Mouse (Mus musculus): ENCODE results near the gene Rhoh.

Rhoh gene

DNA sequence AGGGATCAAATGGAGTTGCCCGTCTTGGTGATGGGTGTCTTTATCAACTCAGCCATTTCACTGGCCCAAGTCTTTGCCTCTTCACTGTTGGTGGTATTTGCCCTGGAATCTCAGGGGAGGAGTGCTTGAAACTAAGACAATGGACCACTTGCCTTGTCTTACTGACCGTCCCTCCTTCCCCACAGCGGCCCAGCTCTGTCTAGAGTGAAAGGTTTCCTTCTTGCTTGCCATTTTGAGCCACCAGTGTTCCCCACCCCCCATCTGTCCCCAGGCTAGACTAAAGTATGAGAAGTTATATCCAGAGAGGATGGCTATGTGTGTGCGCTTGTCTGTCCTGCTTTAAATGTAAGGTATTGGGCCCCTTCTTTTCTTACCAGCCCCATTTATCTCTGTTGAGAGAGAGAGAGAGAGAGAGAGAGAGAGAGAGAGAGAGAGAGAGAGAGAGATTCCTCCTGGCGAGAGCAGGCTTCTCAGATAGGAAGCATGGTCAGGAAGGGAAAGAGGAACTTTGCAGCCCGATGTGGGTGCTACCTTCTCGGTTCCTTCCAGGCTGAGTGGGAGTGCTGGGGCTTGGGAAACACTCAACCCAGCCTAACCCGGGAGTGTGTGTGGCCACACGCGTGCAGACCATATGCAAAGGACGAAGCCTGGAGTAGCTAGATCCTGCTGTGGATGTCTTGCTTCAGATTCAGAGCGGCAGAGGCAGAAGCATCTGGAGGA is 572 bp upstream of the Rhoh start:
- DNase-seq (ENCODE audit: low spot score): no peak

DNA sequence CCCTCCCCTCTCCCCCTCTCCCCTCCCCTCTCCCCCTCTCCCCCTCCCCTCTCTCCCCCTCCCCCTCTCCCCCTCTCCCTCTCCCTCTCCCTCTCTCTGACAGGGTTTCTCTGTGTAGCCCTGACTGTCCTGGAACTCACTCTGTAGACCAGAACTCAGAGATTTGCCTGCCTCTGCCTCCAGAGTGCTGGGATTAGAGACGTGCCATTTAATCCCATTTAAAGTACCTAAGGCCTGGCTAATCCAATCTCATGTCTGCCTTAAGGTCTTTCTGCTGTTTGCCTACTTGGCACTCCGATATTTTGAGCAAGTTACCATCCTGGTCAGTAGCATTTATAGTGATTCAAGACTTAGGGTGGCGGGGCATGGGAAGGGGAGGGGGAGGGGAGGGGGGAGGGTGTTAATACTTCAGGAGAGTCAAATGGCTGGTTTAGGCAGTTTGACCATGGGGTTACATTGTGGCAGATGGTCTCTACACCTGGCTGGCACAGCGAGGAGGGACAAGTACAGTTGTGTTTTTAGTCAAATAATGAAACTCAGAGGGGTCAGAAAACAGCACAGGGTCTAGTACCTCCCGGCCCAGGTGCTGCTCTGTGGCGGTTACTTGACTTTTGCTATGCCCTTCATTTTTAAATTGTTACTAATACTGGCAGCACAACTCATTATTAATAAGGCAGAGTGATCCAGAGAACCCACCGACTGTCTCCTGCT is 1.4 kb downstream of the Rhoh start:
- no peak for DNase-seq (ENCODE audit: low spot score)

DNA sequence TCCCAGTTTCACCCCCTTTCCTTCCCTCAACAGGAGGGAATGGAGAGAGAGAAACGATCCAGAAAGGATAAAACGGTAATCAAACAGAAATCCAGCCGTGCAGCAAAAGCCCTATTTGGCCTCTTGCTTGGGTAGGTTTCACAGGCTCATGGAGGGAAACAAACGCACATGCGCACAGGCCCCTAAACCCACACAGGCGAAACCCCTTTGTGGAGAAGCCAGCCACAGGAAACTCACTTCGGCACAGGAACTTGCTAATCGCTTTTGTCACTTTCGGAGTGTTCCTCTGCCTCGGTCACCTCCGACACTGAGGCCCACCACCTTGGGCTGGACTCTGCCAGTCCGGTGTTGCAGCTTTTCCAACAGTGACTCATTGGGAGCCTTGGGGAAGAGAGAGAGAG is 2.3 kb downstream of the Rhoh start:
- no peak for DNase-seq (ENCODE audit: low spot score)

DNA sequence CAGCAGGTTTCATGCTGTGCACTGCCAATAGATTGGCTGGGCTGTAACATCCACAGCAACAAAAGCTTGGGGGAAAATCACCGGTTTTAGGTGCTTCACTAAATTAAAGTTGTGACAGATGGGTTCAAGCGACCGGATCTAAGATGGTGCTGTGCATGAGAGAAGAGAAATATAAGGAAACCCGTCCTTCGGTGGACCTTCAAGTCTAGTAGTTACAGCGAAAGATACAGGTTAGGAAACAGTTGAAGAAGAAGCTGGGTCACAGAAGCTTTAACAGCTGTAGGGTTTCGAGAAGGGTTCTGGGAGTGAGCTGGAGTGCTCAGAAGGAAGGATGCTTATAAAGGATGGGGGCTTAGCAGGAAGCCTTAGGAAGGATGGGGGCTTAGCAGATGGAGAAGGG is 3.5 kb downstream of the Rhoh start:
- no peak for DNase-seq (ENCODE audit: low spot score)

DNA sequence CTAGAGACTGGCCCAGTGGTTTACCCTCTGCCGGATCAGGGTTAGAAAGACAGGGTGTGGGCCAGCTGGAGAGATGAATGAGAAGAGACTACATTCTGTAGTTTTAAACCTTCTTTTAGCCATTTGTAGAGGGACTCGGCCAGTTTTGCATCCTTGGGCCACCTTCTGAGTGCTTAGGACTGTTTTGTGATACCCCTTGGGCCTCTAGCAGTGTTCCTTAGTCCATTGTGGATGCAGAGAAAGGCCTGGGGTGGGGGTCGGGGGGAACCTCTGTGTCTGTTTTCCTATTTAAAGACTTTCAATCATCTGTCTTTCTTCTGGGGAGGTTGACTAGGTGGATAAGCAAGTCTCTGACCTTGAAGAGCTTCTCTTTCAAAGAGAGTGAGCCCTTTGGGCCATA is 3.9 kb downstream of the Rhoh start:
- no peak for DNase-seq (ENCODE audit: low spot score)

DNA sequence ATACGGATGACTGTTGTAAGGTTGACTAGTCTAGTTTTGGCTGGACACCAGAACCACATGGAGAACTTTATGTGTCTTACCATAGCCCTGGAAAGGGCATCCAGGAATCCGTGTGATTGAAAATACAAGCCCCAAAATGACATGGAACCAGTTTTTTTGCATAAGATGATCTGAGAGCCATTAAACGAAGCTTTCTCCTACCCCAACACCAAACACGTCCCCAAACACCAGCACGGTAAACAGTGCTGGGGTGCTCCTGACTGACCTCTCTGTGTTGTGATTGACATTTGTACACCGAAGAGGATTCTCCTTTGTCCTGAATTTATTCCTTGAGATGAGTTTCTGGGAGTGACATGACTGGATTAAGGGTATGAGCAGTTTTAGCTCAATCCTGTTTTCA is 5.6 kb downstream of the Rhoh start:
- DNase-seq (ENCODE audit: low spot score): no peak

DNA sequence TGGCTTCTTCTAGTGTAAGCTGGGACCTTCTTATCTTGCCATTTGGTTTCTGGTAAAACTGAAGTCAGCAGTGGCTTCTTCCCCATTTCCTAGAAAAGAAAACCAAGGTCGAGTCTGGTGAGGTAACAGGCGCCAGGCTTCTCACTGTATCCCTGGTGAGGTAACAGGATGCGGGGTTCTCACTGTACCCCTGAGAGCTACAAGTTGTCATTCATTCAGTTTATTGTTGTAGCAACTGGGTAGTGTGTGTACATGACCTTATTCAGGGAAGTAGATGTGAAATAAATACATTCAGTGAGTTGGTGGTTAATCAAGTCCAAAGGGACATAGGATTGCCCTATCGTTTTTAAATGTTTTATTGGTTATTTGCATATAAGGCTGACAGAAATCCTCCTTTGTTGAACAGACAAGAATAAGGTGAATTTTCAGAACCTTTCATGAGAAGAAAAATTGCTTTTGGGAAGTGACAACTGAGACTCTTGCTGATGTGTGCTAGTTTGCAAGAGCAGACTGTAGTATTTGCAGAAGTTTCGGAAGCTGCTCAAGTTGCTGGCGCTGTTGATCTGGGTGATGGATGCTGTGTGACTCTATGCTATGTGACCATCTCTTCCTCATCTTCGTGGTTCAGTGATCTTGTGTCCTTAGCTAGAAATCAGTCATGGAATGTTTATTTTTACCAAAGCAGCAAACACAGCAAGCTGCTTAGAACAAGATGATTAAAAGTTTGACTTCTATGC is 6.5 kb downstream of the Rhoh start:
- DNase-seq (ENCODE audit: low spot score): no peak

DNA sequence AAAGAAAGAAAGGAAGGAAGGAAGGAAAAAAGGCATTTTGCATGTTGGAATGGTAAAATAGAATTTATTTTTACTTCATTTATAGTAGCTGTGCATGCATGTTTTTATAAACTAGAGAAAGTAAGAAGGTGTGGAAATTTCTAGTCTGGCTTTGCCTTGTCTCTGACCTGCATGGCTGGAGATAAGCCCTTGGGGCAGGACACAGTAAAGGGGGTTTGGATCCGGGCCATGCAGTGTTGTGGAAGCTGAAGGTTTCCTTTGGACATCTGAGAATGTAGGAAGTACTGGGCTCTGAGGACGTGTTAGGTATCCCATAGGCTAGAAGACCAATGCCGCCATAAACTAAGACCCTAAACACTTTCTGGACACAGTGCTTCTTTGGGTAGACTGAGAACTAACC is 7.4 kb downstream of the Rhoh start:
- no peak for DNase-seq (ENCODE audit: low spot score)

DNA sequence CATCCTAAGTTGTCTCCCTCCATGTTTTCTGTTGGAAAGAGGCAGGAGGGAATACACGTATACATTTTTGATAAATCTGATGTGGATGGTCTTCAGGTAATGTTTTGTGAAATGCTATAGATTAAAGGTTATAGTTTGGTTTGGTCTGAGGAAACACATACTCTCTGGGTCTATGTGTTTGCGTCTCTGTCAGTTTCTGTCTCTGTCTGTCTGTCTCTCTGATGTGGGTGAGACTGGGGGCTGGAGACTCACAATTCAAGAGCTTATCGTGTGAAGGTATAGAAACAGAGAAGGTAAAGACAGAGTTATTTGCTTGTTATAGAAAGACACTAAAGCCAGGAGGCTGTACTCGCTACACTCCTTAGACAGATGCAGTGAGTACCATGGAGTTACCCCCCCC is 8.6 kb downstream of the Rhoh start:
- no peak for DNase-seq (ENCODE audit: low spot score)

DNA sequence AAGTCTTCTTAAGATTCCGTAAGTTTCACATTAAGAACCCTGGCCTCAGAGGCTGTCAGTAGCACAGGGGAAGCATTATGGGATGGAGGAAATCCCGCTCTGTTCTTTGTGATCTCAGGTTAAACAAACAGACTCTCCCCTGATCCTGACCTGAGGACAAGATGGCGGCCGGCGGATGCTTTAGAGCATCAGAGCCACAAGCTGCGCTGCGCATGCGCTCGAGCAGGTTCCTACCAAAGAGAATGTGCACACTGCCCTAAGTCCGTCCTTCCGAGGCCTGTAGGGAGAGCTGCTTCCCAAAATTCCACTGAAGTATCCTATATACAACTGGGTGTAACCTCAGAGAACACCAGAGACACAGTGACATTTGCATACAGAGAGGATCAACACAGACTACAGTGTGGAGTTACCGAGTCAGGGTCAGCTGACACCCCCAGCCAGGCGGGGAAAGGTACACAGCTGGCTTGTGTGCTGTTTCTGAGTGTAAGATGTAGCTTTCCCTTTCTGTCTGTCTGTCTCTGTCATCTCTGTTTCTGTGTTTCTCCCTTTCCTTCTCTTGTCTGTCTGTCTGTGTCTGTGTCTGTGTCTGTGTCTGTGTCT is 10.4 kb downstream of the Rhoh start:
- DNase-seq (ENCODE audit: low spot score): no peak

DNA sequence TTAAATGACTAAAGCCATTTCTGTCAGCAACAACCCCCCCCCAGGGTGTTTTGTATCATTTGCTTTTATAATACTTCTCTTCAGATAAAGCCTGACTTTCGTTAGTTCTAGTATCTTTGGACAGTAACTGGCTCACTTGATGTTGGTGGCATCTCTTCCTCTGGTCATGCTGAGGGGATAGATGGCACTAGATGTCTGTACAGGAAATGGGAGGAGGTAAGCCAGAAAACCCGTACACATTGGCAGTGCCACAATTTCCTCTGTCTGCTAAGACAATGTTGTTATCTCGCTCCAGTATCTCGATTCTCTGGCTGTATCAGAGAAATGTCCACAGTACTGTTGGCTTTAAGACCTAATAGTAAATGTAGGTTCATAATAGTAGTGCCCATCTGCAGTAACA is 12.2 kb downstream of the Rhoh start:
- DNase-seq (ENCODE audit: low spot score): no peak

DNA sequence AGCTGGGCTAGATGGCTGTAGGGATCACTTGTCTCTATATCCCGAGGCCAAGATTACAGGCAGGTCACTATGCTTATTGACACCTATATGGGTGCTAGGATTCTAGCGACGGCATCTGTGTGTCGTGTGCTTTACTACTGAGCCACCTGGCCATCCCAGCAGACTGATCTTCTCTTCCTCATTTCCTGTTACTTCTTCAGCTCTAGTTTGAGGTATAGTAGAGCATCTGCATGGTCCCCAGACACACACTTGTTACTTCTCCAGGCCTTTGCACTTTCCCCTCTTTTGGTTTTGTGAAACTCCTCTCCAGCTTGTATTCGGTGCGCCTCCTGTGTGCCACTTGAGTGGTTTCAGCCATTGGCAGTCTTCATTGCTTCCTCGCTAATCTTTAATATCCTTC is 14.3 kb downstream of the Rhoh start:
- DNase-seq (ENCODE audit: low spot score): no peak

DNA sequence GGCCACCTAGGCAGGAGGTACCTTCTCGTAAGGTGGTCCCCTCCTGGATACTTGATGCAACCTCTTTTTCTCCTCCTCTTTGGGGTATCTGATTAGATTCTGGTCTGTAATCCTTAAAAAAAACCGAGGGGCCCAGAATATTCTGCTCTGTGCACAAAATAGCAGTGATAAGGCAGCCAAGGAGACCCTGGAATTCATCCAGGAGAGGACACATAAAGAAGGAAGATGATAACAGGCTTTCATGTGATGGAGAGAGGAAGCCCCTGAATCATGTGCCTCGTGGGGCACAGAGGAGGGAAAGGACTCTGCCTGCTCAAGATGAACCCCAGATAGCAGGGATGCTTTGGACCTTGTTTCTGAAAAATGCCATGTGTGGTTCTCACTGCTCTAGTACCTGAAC is 17.4 kb downstream of the Rhoh start:
- no peak for DNase-seq (ENCODE audit: low spot score)

DNA sequence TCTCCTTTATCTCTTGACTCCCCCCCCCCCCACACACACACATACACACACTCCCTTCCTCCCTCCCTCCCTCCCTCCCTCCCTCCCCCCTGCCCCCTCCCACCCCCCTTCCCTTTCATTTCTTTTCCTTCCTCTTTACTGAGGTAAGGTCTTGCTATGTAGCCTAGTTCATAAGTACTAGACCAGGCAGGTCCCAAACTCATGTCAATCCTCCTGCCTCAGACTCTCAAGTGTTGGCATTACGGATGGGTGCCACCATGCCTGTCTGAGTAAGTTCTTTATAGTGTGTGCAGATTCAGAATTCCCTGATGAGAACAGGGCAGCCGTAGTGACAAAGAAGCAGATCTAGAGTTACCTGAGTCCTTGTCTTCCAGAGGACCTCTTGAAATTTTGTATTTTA is 20.2 kb downstream of the Rhoh start:
- DNase-seq (ENCODE audit: low spot score): no peak

DNA sequence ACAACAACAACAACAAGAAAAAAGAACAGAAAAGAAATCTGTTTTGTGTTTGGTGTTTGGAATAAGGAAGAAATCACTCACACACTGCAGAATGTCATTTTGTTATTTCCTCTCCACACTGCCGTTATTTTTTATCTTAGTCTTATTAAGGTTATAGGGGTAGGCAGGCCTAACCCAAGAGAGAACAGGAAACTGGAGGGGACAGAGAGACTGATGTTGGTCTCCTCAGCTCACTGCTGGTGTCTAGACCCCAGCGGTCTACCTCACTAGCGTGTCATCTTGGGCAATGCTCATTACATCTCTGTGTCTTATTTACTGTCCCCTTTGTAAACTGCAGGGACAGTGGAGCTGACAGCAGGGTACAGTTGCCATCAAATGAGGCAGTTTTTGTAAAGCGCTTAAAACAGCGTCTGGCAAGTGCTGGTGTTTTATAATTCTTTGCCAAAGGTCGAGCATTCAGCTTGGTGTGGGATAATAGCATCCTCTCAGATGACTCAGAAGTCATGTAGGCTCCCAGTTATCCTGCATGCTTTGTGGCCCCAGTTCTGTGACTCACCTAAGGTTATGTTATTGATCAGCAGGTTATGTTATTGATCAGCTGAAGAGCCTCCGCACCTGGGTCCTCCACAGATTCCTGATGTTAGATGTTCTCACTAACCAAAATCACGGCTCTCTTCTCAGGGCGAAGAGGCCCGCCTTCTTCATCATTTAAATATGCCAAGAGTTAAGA is 21.6 kb downstream of the Rhoh start:
- no peak for DNase-seq (ENCODE audit: low spot score)

DNA sequence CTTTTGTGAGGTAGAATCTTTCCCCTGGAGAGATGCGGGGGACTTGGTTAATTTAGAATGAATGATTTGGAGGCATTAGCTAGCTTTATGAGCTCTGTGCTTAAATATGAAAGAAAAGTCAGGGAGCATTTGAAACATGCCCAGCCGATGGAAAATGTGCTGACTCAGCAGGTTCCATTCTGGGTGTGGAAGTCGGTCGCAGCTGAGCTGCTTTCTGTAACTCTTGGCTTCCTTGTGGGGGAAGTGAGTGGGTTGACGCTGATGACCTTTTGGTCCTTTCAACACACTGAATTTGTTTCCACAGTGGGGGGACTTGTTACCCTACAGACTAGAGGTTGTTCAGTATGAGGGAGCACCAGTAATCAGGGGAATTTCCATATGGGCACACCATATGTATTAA is 22.3 kb downstream of the Rhoh start:
- DNase-seq (ENCODE audit: low spot score): no peak

DNA sequence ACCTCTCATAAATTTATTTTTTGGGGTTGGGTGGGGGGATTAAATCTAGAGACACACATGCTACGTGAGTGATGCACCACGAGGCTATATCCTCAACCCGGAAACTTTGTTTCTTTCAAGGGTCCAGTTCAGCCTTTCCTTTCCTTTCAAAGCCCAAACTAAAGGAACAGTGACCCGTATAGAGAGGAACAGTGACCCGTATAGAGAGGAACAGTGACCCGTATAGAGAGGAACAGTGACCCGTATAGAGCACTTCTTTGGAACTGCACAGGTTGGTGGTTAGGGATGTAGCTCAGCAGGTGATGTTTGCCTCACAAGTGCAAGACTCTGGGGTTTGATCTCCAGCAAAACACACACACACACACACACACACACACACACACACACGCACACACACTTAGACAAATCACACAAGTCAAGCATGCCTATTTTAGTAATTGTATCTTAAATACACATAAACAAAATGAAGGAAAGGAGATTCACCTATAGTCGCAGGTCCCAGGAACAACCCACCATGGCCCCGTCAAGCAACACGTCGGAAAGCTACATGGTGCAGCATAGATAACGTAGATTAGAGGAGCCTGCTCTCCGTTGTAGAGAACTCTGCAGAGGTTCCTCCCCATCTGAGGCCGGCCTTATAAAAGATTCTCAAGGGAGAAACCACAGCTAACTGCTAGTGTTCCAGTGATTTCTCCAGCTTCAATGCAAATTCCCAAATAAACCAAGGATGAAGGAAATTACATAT is 24.9 kb downstream of the Rhoh start:
- DNase-seq (ENCODE audit: low spot score): no peak

DNA sequence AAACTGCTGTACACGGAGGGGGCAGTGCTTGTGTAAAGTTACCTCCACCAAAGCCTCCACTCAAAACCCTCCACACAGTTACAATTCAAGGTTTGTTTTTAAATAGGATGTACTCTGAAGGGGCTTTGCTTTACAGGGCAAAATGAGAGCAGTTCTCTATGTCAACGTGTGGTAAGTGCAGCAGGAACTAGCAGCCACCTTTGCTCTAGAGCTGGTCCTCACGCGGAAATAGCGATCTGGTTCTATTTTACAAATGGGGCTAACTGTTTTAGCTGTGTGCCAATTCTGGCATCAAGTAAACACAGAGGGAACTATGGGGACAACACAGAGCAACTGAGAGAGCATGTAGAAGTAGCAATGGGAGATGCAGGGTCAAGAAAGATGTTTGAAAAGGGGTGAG is 27.1 kb downstream of the Rhoh start:
- no peak for DNase-seq (ENCODE audit: low spot score)

DNA sequence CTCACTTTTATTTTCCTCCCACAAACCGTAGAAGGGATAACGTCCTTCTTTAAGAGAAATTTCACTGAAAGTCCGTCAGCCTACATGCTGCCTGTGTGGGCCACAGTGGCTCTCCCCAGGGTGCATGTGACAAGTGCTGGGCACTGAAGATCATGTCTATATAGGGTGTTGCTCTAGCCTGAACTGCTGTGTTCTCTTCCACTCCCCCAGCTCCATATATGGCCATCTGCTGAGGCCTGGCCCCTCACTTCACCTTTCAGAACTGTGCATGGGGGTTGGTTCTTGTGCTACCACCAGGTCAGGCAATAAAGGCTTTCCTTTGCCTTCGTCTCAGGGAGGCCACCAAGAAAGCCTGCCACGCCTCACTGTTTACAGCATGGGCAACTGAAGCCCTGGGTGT is 28.0 kb downstream of the Rhoh start:
- DNase-seq (ENCODE audit: low spot score): no peak

DNA sequence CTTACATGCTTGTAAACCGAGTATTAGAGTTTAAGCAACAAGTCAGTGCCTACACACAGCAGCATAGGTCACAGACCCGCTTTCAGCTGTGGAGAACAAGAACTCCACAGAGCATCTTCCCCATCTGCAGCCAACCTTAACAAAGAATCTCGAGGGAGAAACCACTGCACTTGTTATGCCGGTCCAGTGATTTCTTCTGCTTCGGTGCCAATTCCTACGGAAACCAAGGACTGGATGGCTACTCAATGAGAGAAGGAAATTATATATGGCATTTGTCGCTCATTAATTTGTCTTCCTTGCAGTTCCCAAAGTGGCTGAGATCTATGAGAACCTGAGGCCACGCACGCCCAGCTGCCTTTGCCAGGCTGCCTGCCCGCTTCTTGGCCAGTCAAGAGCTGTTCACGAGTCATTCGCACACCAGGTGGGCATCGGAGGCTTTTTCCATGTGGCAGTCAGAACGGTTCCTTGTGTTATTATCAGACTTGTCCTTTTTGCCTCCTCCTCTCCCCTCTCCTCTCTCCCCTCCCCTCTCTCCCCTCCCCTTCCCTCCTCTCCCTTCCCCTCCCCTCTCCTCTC is 30.3 kb downstream of the Rhoh start:
- DNase-seq (ENCODE audit: low spot score): no peak

DNA sequence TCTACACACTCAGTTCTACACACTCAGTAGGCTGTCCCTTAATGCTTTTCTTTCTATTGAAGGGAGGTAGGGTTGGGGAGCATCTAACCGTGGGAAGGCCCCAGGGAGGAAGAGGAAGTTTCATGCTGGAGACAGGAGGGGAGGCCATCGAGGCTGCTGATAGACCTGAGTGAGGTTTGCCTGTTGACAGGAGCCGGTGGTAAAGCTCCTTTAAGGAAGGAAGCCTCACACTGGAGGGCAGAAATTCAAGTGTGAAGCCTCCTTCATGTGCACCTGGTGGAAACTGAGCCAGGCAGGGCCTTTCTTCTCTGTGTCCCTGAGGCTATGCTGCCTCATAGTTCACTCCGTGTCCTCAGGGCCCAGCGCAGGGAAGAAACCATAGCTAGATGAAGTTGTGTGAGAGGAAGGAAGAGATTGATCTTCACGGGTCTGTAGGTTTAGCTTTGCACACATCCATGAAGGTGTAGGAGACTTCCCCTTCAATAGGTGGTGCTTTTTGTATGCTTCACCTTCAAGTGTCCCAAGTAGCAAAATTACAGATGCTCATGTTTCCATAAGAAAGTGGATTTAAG is 34.2 kb downstream of the Rhoh start:
- no peak for DNase-seq (ENCODE audit: low spot score)
